In genomic region chr16:94420498-94420897, GRCm38 (mm10) we compare ENCODE assay signal across 14 mouse cellular contexts. TPM values are rescaled to one million over a fixed set of nuclear protein-coding genes. Genes with fewer than 3 reads are reported as not detected.
DNase-seq lines count a peak whose midpoint lies in the region; ATAC-seq and TF ChIP-seq lines count a peak whose summit lies in the region.
"Had no signal": no experiment of that assay in that cellular context is flagged by ENCODE, and none has a peak within 500 bp of the region (broad histone marks: within the 10 kb centered on the region; RNA-seq: fewer than 3 reads in every experiment).

No protein-coding gene starts in this region.

- TF ChIP-seq POLR2A in heart, adult 2 months (IDR thresholded peaks at IDR 0.05; ENCODE audit: insufficient read depth, low read depth, low read length): no peak
- TF ChIP-seq POLR2A in small intestine, adult 2 months (IDR thresholded peaks at IDR 0.05; ENCODE audit: low read depth, low read length): no peak

- H3K27me3 ChIP-seq in heart, adult 2 months (ENCODE audit: control insufficient read depth, insufficient read depth, low read length): no peaks in the 10 kb centered on the region
- H3K27me3 ChIP-seq in midbrain, postnatal 0 days (ENCODE audit: insufficient read depth, low read length): no peaks in the 10 kb centered on the region
- no peaks in the 10 kb centered on the region for H3K27me3 ChIP-seq in midbrain, embryonic 13.5 days
- no peaks in the 10 kb centered on the region for H3K27me3 ChIP-seq in small intestine, adult 2 months (ENCODE audit: control insufficient read depth, insufficient read depth, low read length)
- H3K27me3 ChIP-seq: hindbrain, embryonic 12.5 days; liver, embryonic 13.5 days; midbrain, embryonic 15.5 days; stomach, embryonic 15.5 days had no signal

- H3K9ac ChIP-seq in heart, adult 2 months (ENCODE audit: low read depth, low read length): no peak overlapping the region
- H3K9ac ChIP-seq in midbrain, postnatal 0 days (replicated peaks; ENCODE audit: low read length, poor library complexity, severe bottlenecking): no peak overlapping the region
- no peak overlapping the region for H3K9ac ChIP-seq in midbrain, embryonic 13.5 days (replicated peaks)
- H3K9ac ChIP-seq: hindbrain, embryonic 12.5 days; liver, embryonic 13.5 days; midbrain, embryonic 15.5 days; stomach, embryonic 15.5 days had no signal

- H3K27ac ChIP-seq in heart, adult 2 months: no peak overlapping the region
- H3K27ac ChIP-seq in midbrain, postnatal 0 days (ENCODE audit: low read depth, low read length): no peak overlapping the region
- H3K27ac ChIP-seq in midbrain, embryonic 13.5 days: no peak overlapping the region
- no peak overlapping the region for H3K27ac ChIP-seq in small intestine, adult 2 months (ENCODE audit: insufficient read depth, low read depth, low read length)
- H3K27ac ChIP-seq: hindbrain, embryonic 12.5 days; liver, embryonic 13.5 days; midbrain, embryonic 15.5 days; stomach, embryonic 15.5 days had no signal

- no peak overlapping the region for H3K4me3 ChIP-seq in heart, adult 2 months
- H3K4me3 ChIP-seq in midbrain, postnatal 0 days (ENCODE audit: low read depth, low read length): no peak overlapping the region
- no peak overlapping the region for H3K4me3 ChIP-seq in midbrain, embryonic 13.5 days (replicated peaks)
- H3K4me3 ChIP-seq in small intestine, adult 2 months (ENCODE audit: low read depth, low read length): no peak overlapping the region
- H3K4me3 ChIP-seq: hindbrain, embryonic 12.5 days; liver, embryonic 13.5 days; midbrain, embryonic 15.5 days; stomach, embryonic 15.5 days had no signal

- no peak for TF ChIP-seq EP300 in heart, adult 2 months (IDR thresholded peaks at IDR 0.05; ENCODE audit: insufficient read depth, low read depth, low read length)

- TF ChIP-seq CTCF in heart, adult 2 months (IDR thresholded peaks at IDR 0.05): peak; percentile 51
- TF ChIP-seq CTCF in midbrain, postnatal 0 days (IDR thresholded peaks at IDR 0.05): peak; percentile 53
- peak; percentile 36; the same call in 1 of the 2 replicates for TF ChIP-seq CTCF in small intestine, adult 2 months (IDR thresholded peaks at IDR 0.05; ENCODE audit: extremely low read depth, insufficient read length, insufficient replicate concordance, low read depth, low read length)

- no peaks in the 10 kb centered on the region for H3K4me1 ChIP-seq in heart, adult 2 months (ENCODE audit: control insufficient read depth, insufficient read depth, low read length)
- H3K4me1 ChIP-seq in midbrain, postnatal 0 days (ENCODE audit: insufficient read depth, low read length): no peaks in the 10 kb centered on the region
- H3K4me1 ChIP-seq in midbrain, embryonic 13.5 days (replicated peaks): no peaks in the 10 kb centered on the region
- no peaks in the 10 kb centered on the region for H3K4me1 ChIP-seq in small intestine, adult 2 months (ENCODE audit: control insufficient read depth, insufficient read depth, insufficient read length, low read length)
- H3K4me1 ChIP-seq: hindbrain, embryonic 12.5 days; liver, embryonic 13.5 days; midbrain, embryonic 15.5 days; stomach, embryonic 15.5 days had no signal

- intact Hi-C loops in heart, adult 2 months (cut with DNase I): no loop called here

- no peak for ATAC-seq in midbrain, postnatal 0 days (ENCODE audit: low FRiP score)
- no peak for ATAC-seq in midbrain, embryonic 13.5 days
- ATAC-seq: midbrain, embryonic 15.5 days had no signal

- no peak for DNase-seq in heart, adult 2 months
- no peak for DNase-seq in heart, adult 8-10 months (ENCODE audit: low spot score)
- DNase-seq in midbrain, postnatal 0 days (ENCODE audit: low spot score): no peak
- peak; percentile 72 for DNase-seq in R1 (ENCODE audit: low read depth, low spot score)
- DNase-seq in gastrocnemius, adult 18-20 months (ENCODE audit: low spot score): no peak
- DNase-seq in cerebellum, postnatal 4 days (ENCODE audit: low spot score in 2 of 2): no peak
- DNase-seq: adrenal gland, postnatal 36 days; layer of hippocampus, adult 9-11 months; liver, embryonic 13.5 days had no signal

- no peak overlapping the region for H3K4me2 ChIP-seq in midbrain, postnatal 0 days (ENCODE audit: low read depth, low read length, poor library complexity, severe bottlenecking)
- H3K4me2 ChIP-seq in midbrain, embryonic 13.5 days (replicated peaks): no peak overlapping the region
- H3K4me2 ChIP-seq: hindbrain, embryonic 12.5 days; liver, embryonic 13.5 days; midbrain, embryonic 15.5 days; stomach, embryonic 15.5 days had no signal

- 95% methylated on average over 3 of the region's 3 CpGs for WGBS in heart, adult 2 months
- WGBS in midbrain, postnatal 0 days: 98% methylated on average over 3 of the region's 3 CpGs
- 96% methylated on average over 3 of the region's 3 CpGs for WGBS in midbrain, embryonic 13.5 days
- WGBS in small intestine, adult 2 months: 98% methylated on average over 3 of the region's 3 CpGs

- H3K79me2 ChIP-seq in heart, adult 2 months (replicated peaks; ENCODE audit: control insufficient read depth, insufficient read depth, low read length): no peaks in the 10 kb centered on the region

- peaks cover 2% of the 10 kb centered on the region for H3K36me3 ChIP-seq in heart, adult 2 months (ENCODE audit: control insufficient read depth, insufficient read depth, low read length)
- peaks cover 50% of the 10 kb centered on the region for H3K36me3 ChIP-seq in midbrain, postnatal 0 days (ENCODE audit: insufficient read depth, low read length)
- H3K36me3 ChIP-seq in midbrain, embryonic 13.5 days: peaks cover 77% of the 10 kb centered on the region
- H3K36me3 ChIP-seq in small intestine, adult 2 months (ENCODE audit: control insufficient read depth, insufficient read depth, low read length): peaks cover 33% of the 10 kb centered on the region

- no peaks in the 10 kb centered on the region for H3K9me3 ChIP-seq in midbrain, postnatal 0 days (ENCODE audit: low read length)
- H3K9me3 ChIP-seq in midbrain, embryonic 13.5 days: no peaks in the 10 kb centered on the region
- H3K9me3 ChIP-seq: midbrain, embryonic 15.5 days; stomach, embryonic 15.5 days had no signal

RNA-seq across cellular contexts. Expression of gene Pigp, which starts 48.9 kb away (rescaled TPM):
- 100 to 1,000 TPM; 101 to 113 TPM for total RNA-seq in heart, adult 2 months (2021)
- 49.4 and 86.4 TPM in 2 replicates for polyA plus RNA-seq in heart, adult 2 months (2012; rRNA removed)
- 100 to 1,000 TPM; 130 to 147 (median 134) TPM for total RNA-seq in heart, adult 8-10 months (2022)
- 92.0 and 114 TPM in 2 replicates for total RNA-seq in midbrain, postnatal 0 days (2014; rRNA removed)
- 143 and 148 TPM in 2 replicates for polyA plus RNA-seq in midbrain, postnatal 0 days (2015; fragmentation: Nextera tagmentation; extraction: Ambion mirVana)
- polyA plus RNA-seq in midbrain, embryonic 13.5 days (2015; fragmentation: Nextera tagmentation; extraction: Ambion mirVana): 134 and 157 TPM in 2 replicates
- polyA plus RNA-seq in small intestine, adult 2 months (2012; rRNA removed): 10.1 and 11.2 TPM in 2 replicates
- 100 to 1,000 TPM; 165 to 185 TPM for total RNA-seq in gastrocnemius, adult 18-20 months (2021)

RNA-seq across cellular contexts. Expression of gene Ttc3, which starts 50.1 kb away (rescaled TPM):
- total RNA-seq in heart, adult 2 months (2021): 10 to 100 TPM; 77.6 to 85.5 TPM
- 26.0 and 43.2 TPM in 2 replicates for polyA plus RNA-seq in heart, adult 2 months (2012; rRNA removed)
- total RNA-seq in heart, adult 8-10 months (2022): 10 to 100 TPM; 74.5 to 84.2 (median 76.6) TPM
- 1,211 and 1,370 TPM in 2 replicates for total RNA-seq in midbrain, postnatal 0 days (2014; rRNA removed)
- polyA plus RNA-seq in midbrain, postnatal 0 days (2015; fragmentation: Nextera tagmentation; extraction: Ambion mirVana): 1,107 and 1,271 TPM in 2 replicates
- polyA plus RNA-seq in midbrain, embryonic 13.5 days (2015; fragmentation: Nextera tagmentation; extraction: Ambion mirVana): 803 and 871 TPM in 2 replicates
- polyA plus RNA-seq in small intestine, adult 2 months (2012; rRNA removed): 6.4 and 7.4 TPM in 2 replicates
- 10 to 100 TPM; 59.4 to 61.8 TPM for total RNA-seq in gastrocnemius, adult 18-20 months (2021)

Comparison
In these comparisons a context has a peak if more than half of its experiments do, and no peak if none do; other contexts are left out.
1. RNA of gene Ttc3, which starts 50.1 kb away (total RNA-seq): 1,211 to 1,370 TPM in midbrain, postnatal 0 days; 77.6 to 85.5 TPM in heart, adult 2 months, 74.5 to 84.2 TPM in heart, adult 8-10 months and 59.4 to 61.8 TPM in gastrocnemius, adult 18-20 months; every median in the first group is over 10 times any median in the second.
2. Peak in every context shown above with its lines, with median percentiles within 50 percentile points of each other: CTCF ChIP-seq.